Mouse (Mus musculus): ENCODE measurements around the gene Chit1.

GRCm38 (mm10) chr1:134194298-134195022, 83.4 kb downstream of the Chit1 start:
- TF ChIP-seq MAFK (IDR thresholded peaks at IDR 0.05; ENCODE audit: insufficient read depth, low read depth, low read length) (no peak), ZNF384 (IDR thresholded peaks at IDR 0.05; ENCODE audit: low read depth, low read length) (no peak), ZC3H11A (IDR thresholded peaks at IDR 0.05; ENCODE audit: borderline replicate concordance, low read depth, low read length) (no peak), CHD2 (IDR thresholded peaks at IDR 0.05; ENCODE audit: low read depth, low read length) (no peak)
